Mouse (Mus musculus) thymus, postnatal 36 days (tissue): Measurements from ENCODE around the gene Kcnh4.

Experiments
- DNase-seq, 2 experiments: peaks; one replicate each; pipeline ENCODE4 v3.0.0; 2022; ENCODE audit warnings: mixed read lengths in 2 of 2

The Kcnh4 gene

DNA sequence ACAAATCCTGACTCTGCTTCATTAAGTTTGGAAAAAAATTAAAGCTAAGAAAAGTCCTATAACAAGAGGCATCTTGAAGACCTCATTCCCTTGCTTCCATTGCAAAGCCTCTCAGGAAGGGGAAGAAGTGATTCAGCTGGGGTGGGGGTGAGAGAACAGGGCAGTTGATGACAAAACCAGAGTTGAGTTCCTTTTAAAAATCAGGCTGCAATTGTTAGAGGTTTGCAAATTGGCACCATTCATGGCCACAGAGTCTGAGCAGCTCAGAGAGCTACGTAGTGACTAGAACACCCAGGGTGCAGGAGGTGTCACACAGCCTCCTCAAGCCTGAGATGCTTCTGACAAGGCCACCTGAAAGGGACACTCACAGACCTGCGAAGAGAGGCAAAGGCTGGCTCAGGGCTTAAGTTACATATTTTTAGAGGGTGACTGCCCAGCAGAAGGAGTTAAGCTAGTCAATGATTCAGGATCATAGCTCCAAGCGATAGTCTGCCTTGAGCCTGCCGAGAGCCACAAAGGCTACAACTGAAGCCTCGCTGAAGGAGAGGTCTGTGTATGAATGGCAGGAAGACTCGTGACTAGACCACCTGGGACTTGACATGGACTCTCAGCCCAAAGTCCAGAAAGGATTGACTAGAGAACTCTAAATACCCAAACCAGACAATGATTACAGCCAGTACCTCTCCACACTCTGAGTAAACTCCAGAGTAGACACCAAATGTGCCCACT lies 29.1 kb downstream of the Kcnh4 start:
- DNase-seq: no peak

DNA sequence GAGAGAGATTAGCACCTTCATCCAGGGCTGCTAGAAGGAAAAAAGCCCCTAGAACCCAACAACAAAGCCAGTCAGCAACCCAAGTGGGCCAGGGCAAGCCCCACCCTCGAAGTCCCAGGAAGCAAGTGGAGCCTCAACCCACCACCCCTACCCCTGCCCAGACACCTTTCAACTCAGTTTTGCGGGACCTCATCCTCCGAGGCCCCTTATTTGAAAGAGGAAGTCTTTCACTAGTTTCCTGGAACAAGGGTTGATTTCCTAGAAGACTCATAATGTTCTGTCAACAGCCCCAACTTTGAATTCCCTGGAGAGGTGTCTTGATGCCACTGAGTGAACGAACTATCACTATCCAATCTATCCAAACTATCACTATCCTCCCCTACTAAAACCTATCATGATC lies 29.8 kb downstream of the Kcnh4 start:
- DNase-seq: no peak

DNA sequence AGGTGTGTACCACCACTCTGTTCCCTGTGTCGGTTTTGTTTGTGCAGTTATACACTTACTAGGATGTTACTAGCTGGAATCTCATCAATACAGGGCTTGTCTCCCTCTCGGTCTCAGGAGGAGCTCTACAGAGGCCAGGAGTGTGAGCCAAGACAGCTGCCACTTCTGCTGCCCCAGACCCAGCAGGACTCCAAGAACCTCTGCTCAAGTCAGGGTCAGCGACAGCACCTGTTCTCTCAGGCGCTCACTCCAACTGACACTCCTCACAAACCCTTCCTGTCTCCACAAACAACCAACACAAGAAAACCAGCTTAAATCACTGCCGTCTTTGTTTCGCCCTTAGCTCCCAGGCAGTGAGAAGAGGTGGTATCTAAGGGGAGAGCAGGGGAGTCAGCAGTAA lies 31.1 kb downstream of the Kcnh4 start:
- no peak for DNase-seq

DNA sequence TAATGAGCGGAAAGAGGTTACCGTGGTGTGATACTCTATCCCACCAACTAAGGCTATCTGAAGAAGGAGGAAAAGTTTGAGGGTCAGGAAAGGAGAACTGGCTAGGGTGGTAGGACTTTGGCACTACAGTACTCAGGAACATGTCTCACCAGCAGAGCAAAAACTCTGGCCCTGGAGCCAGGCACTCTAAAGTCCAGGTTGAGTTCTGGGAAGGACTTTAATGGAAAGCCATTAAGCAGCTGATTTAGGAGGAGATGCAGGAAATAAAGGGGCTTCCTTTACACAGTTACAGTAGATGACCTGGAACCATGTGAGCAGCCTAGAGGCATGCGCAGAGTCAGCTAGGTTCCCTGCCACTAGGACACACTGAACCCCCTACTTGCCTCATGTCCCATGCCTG lies 32.5 kb downstream of the Kcnh4 start:
- DNase-seq: no peak

DNA sequence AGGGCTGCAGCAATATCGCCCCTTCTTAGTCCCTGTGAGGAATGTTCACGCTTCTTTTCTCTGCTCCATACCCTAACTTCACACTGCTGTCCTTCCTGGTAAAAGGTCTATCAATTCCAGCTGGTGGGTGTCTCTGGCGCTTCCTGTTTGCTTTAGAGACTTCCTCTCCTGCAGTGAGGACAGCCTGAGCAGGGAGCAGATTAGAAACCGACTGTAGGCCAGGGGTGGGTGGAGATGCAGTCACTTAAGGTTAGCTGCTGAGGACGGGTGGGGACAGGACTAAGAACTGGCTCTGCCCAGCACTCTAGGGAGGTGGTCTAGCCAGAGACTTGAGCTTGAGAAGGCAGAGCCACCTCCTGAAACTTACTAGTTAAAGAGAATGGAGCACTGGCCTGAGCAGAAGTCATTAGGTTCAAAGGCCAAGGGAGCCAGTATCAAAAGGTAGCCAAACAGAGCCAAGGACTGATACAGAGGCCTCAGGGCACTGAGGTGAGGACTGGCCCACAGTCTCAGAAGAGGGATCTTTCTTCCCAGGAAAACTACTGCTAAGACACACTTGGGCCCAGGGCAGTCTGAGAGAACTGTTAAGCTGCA lies 34.7 kb downstream of the Kcnh4 start:
- no peak for DNase-seq

DNA sequence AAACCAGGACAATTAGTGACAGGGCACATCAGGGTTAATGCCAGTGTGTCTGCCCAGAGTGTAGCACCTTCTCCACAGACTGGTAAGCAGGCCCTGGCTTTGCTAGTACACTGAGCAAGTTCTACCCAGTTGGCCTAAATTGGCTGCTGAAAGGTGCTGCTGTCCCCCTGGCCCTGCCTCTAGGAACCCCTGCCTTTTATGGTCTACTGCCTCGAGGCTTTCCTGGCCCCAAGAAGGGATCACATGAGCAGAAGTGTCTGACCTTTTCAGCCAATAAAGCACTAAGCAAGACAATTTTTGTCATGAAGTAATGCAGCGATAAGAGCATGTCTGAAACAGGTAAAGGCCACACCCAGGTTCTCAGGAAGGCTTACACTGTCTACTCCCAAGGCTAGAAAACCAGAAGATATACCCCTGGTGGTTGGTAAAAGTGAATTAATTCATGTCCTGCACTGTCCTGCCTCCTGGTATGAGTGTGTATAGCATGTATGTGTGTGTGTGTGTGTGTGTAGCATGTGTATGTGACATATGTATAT lies 37.2 kb downstream of the Kcnh4 start:
- no peak for DNase-seq

DNA sequence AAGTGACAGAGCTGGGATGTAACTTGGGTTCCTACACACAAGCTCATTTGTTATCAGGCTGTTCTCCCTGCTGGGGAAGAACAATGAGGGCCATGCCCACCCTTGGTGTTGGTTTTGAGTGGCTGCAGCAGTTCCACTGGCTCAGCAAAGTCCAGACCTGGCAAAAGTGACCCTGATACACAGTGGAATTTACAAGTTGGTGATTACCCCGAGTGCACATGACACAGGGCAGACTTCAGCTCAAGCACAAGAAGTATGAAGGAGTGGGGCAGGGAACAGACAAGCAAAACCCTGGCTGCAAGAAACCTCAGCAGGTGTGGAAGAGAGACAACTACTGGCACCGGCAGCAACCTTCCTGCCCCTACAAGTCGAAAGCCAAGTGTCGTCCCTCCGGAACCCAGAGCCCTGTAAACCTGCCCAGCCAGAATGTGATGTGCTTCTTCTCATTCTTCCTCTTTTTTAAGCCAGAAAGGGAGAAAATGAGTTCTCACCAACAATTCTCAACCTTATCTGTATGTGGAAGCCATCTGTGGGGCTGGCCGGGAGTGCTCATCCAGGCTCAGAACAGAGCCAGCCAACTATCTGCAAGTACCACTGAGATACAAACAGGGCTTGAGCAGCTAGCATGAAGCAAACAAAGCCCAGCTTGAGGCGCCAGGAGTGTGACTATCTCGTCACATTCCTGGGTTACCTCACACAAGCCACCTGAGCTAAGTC lies 37.8 kb downstream of the Kcnh4 start:
- no peak for DNase-seq

DNA sequence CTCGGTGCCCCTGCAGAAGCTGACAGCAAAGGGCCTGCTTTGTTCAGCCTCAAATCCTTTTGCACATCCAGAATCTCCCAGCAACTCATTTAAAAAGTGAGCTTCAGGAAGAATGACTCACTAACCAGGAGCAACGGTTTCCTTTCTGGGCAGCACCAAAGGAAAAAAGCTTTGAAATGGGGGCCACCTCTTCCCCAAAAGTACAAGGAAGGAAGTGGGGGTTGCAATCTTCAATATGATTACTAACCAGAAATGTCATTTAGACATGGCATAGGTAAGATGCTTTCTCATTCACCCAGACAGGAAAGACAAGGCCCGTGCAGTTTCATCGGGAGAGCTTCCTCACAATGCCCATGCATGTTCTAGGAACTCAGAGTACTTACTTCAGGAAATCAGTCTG lies 38.5 kb downstream of the Kcnh4 start:
- DNase-seq: no peak

DNA sequence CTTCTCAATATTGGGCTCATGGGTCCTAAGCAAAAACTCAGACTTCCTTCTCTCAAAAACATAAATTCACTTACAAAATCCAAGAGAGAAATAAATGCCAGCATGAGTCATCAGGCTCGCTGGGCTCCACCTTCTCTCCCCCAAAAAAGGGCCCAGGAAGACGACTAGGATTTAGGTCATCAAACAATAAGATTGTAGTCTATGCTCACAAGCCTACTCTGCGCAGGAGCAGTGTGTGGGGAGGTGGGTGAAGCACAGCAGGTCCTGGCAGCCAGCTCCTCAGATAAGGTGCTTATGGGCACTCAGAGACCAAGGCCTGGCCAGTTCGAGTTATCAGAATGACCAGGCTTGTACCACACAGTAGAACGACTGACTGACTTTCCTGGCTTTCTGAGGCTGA lies 39.4 kb downstream of the Kcnh4 start:
- DNase-seq: no peak

DNA sequence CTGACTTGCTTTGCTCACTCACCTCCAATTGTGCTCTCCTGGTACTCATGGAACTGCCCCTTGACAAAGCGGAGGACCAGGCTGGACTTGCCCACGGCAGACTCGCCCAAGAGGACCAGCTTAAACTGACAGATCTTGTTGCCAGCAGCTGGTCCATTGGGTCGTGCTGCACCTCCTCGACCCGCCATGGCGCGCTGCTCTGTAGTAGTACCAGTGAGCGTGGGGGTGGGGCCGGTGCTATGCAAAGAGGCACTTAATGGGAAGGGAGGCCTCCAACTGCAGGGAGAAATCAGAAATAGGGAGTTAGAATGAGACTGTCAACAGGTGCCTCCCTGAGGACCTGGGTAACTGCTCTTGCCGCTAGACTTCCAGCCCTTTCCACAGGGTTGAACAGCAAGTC lies 39.8 kb downstream of the Kcnh4 start:
- no peak for DNase-seq

DNA sequence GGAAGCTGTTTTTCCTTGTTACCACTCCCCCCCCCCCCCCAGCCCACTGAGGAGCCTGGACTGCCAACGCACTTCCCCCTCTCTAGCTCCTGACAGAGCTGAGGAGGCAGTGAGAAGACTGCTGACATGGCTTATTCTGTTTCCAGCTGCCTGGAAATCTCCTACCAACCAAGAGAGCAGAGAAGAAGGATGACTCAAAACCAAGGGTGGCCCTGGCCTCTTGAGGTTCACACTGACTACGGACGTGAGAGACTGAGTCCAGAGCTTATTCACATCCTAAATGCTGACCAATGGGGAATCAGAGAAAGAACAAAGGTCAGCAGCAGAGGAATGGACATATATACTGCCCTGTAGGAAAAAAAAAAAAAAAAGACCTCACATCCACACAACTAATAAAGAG lies 40.4 kb downstream of the Kcnh4 start:
- DNase-seq: no peak

DNA sequence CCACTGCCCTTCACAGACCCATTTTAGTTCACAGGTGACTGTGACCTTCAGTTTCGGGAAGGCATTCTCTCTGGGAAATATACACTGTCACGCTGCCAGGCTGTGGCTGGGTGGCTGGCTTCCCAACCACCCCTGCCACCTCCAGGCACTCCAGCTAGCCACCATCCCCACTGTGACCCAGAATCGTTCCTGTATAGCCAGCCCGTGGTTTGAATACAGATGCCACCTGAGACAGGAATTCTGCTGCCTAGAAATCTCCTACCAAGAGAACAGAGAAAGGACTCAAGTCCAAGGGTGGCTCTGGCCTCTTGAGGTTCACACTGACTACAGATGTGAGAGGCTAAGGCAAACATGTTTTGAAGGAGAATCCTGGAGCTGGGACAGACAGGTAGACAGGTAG lies 40.9 kb downstream of the Kcnh4 start:
- DNase-seq: no peak

DNA sequence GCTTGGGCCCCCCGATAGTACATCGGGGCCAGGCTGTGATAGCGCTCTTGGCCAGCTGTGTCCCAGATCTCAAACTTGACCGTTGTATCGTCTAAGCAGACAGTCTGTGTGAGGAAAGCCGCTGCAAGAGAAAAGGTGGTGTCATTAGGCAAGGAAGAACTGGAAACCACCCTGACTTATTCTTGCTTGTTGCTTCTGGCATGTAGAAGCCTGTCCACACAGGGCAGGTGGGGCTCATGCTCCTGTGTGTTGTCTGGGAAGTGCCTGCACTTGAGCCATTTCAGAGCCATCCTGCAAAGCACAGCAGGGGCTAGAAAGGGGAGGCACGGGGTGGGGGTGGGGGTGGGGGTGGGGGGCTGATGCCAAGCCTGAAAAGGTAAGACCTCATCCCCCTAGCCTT lies 41.3 kb downstream of the Kcnh4 start:
- DNase-seq: no peak

DNA sequence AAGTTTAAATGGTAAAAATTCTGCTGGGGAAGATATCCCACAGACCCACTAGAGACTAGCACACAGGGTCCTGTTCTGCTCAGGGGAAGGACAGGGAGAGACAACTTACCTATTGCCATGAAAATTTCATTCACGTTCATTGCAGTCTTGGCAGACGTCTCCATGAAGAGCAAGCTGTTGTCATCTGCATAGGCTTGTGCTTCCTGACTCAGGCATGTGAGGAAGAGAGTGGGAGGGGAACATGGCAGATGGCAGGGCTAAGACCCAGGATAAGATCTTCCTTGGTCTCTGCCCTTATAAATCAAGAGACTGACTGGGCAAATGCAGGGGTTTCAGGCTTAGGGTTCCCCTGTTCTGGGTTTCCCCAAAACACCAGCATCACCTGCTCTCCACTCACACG lies 43.1 kb downstream of the Kcnh4 start:
- no peak for DNase-seq

DNA sequence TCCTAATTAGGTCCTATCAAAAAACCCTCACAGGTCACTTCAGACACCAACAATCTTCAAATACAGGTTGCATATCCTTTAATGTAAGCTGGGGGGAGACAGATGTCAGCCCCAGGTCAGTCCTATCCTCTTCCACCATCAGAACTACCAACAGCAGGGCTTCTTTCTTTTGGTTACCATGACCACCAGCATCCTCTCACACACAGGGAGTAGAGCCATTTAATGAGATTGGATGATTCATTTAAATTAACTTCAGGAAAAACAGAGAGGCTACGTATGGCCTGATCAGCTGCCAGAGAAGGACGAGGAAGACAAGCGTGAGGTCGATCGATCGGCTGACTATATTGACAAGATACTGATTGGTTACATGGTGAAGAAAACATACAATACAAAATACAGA lies 44.8 kb downstream of the Kcnh4 start:
- no peak for DNase-seq

DNA sequence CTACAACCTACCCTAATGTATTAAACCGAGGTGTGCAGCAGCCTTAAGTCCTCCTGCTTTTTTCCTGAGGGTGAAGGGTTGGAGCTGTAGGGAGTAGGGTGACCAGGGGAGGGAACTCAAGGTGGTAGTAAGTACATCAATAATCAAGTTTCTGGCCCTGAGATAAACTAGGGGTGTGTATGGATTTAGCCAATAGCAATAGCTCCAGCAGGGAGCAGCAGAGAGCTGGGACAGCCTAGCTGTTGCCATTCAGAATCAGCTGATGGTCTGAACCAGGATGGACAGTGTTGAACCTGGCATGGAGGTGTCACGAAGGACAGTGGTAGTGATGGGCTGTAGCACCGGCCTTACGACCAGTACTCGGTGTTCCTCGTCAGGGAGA lies 45.2 kb downstream of the Kcnh4 start:
- peak; percentile 69 to 72 for DNase-seq

DNA sequence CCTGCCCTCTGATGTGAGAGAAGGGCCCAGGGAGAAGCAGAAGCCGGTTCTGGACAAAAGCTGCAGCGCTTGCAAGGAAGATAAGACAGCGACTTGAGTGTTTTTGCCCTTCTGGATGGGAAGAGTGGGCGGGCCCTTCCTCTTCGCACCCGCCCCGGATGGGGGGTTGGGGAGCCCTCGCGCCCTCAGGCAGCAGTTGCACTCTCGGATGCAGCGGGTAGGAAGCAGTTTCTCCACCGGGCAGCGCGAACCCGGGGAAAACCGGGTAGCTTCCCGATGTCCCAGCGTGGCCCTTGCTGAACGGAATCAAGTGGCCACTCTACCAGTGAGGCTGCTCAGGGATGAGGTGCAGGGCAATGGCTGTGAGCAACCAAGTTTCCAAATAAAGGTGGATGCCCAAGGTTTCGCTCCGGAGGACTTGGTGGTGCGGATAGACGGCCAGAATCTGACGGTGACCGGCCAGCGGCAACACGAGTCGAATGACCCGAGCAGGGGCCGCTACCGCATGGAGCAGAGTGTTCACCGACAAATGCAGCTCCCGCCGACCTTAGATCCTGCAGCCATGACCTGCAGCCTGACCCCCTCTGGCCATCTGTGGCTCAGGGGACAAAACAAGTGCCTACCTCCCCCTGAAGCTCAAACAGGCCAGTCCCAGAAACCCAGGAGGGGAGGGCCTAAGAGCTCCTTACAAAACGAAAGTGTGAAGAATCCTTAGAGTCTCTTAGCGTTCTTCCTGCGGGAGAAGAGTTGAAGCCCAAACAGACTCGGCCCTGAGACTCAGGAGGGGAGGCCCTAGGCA lies 45.8 kb downstream of the Kcnh4 start, which contains the start of gene Hspb9:
Gene Hspb9 (plus strand): TSS at position 116 of the 799 bp plus-strand sequence.
- DNase-seq: peak; percentile 88 to 92

DNA sequence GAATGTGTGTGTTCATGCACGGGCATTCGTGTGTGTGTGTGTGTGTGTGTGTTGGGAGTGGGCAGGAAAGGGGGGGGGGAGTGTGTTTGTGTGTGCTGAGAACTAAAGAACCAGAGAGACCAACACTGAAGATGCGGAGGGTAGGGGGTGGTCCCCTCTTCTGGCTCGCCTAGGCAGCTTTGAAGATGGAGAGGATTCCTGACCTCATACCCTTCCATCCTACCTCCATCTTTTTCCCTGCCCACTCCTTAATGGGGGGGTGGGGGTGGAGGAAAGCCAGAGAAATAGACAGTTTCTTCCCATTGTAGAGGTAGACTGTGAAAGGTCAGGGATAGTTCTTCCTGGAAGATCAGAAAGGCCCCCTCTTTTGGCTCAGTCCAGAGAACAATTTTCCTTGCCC lies 46.6 kb downstream of the Kcnh4 start:
- DNase-seq: no peak

DNA sequence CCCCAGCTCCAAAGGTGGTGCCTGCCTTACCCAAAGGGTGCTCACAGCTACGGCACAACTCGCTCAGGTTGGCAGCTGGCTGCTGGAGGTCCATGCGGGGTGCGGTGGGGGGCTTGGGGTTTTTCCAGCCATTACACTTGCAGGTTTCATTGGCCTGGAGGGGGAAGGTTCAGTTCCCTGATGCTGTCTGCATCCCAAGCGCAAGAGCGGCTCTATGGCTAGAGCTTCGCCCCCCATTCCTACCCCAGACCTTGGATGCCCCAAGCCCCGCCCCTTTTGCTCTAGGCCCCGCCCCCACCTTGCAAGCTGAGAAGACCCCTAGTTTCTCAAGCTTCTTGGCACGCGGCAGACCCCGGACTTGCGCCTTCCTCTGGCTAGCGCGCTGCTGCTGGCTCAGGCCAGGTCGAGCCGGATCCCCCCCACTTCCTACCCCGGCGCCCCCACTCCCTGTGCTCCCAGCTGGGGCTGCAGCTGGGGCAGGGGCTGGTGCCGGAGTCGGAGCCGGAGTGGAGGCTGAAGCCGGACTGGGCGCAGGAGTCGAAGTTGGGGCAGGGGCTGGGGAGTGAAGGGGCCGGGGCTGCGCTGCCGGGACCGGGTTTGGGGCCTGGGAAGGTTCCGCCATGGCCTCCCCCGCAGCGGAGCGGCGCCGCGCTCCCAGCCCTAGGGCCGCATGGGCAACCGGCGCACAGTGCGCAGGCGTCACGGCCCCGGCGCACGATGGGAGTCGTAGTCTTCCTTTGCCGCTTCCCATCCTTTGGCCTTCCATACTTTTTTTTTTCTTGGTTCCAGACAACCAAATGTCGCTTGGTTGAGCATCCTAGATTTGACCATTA lies 47.7 kb downstream of the Kcnh4 start, which contains the start of gene Kat2a:
Gene Kat2a (minus strand): TSS at position 683 of the 833 bp plus-strand sequence.
- peak; percentile 74 to 82 for DNase-seq

DNA sequence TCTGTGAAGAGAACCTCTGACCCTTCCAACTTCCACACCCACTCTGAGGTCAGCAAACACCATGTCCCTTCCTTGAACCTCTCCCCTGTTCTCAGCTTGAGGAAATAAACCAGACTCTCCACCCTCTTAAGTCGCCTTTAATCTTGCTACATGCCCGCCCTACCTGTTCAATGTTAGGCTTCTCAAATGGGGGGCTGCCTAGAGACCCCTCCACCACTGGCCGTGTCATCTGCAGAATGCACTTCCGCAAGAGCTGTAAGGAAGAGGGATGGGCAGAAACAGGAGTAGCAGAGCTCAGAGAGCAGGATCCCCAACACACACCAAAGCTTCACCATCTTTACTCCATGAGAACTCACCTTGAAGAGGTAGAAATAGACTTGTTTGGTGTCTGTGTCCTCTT lies 48.8 kb downstream of the Kcnh4 start:
- no peak for DNase-seq

DNA sequence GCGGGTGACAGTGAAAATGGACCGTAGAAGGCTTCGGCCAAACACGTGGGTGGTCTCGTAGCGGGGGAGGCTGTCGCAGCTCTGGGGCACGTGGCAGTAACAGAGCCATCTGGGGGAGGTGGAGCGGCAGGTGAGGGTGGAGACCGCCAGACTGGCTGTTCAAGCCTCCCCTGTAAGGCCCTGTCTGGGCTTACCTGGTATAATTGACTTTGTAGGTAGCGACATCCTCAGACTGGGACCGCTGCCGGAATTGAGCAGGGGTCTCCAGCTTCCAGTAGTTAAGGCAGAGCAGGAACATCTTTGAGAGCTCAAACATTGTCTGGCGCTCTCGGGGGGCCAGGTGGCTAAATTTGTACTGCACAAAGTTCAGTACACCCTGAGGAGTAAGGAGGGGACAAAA lies 49.2 kb downstream of the Kcnh4 start:
- DNase-seq: no peak

DNA sequence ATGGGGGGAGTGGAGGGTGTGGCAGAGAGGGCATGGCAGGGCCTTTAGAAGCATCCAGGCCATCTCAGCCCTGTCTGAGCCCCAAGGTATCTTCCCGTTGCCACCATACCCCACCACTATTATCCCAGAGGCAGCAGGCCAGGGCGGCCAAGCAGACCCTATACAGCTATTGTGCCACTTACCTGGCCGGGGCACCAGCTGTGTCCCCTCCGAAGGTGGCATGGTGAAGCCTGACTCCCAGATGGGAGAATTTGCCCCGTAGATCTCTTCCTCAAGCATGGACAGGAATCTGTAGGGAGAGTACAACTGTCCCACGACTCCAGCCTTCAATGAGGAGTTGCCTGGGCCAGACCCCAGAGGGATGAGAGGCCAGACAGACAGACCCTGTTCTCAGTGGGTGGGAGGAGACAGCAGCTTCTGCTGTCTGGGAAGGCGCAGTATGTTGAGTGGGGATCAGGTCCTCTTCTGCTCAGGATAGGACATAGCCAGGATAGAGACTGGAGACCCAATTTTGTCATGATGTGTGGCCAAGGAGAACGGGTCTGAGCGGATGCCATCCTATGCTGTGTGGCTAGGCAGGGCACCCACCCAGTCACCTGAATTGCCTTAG lies 50.4 kb downstream of the Kcnh4 start:
- no peak for DNase-seq
